Mouse (Mus musculus) spleen, postnatal 4 days (tissue): ENCODE measurements around the gene Vhl.
"Not testable (repeated sequence)": the region's sequence is repeated elsewhere in the genome, so short reads cannot be mapped to it uniquely, and the experiment has no call there.

ENCODE experiments used
- DNase-seq, 2 experiments: peaks; one replicate each; pipeline ENCODE4 v3.0.0; 2022; ENCODE audit warnings: low spot score in 2 of 2

The Vhl gene

GRCm38 (mm10) chr6:113661353-113662241, 37.8 kb downstream of the Vhl start:
- DNase-seq = peak; percentile 51 to 71

DNA sequence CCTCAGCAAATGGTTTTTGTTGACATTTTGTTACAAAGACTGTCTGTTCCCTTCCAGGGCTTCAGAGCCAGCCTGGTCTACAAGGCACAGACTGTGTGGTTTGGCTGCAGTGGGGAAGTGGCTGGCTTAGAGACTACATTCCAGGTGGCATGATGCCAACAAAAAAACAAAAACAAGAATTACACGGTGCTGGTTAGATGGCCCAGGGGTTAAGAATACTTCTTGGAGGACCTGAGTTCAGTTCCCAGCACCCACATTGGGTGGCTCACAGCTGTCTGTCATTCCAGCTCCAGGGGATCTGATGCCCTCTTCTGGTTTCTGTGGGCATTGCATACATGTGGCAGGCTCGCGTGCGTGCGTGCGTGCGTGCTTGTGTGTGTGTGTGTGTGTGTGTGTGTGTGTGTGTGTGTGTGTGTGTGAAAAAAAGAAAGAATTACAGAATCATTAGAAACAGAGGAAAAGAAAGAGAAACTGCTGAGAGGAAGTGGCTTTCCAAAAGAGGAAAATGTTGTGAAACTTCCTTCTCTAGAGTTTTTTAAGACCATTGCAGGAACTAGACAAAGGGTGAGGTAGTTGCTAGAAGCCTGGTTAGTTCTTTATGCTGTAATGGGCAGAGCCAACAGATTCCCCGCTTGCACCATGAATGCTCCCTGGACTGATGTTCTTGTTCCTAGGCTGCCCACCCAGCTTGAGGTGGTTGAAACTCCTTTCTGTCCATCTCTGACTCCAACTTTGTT, 39.4 kb downstream of the Vhl start:
- DNase-seq = no peak

- DNase-seq = no peak
Measured at GRCm38 (mm10) chr6:113664305-113664704, 40.5 kb downstream of the Vhl start.

DNA sequence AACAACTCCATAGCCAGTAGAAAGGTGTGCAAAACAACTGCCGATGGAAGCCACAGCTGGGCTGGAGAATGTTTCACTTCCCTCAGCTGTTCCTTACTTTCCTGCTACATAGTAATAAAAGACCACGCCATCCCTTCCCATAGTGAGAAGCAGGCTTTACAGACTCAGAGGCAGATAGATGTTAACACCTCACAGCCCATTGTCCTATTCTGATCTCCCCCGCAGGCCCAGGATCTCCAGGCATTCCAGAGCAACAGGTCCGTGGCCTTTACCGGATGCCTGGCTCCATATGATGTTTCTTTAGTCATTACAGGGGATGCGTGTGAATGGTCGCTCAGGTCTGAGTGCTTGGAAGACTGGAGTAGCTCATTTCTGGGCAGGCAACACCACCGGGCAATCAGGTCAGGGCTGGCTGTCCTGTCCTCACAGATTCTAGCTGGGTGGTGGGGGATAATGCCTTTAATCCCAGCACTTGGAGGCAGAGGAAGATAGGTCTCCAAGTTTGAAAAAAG, 43.9 kb downstream of the Vhl start:
- no peak for DNase-seq

- DNase-seq = no peak
Measured at GRCm38 (mm10) chr6:113668287-113669154, 44.8 kb downstream of the Vhl start.

- DNase-seq = peak in 1 of 2 experiments; percentile 35
Measured at GRCm38 (mm10) chr6:113669821-113670220, 46.1 kb downstream of the Vhl start.

DNA sequence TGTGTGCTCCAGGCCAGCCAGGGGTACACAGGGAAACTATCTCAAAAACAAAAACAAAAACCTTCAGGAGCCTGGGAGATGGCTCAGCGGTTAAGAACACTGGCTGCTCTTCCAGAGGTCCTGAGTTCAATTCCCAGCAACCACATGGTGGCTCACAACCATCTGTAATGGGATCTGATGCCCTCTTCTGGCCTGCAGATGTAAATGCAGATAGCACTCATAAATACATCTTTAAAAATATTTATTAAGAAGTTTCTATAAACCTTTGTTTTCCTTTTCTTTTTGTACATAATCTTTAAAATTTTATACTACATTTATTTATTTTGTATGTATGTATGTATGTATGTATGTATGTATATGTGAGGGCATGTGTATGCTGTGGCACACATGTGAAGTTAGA, 48.3 kb downstream of the Vhl start:
- DNase-seq = not testable (repeated sequence)

- no peak for DNase-seq
Measured at GRCm38 (mm10) chr6:113672989-113673388, 49.2 kb downstream of the Vhl start.

GRCm38 (mm10) chr6:113675234-113675633, 51.5 kb downstream of the Vhl start:
- DNase-seq = no peak

- DNase-seq = no peak
Measured at GRCm38 (mm10) chr6:113675991-113676390, 52.2 kb downstream of the Vhl start.

- DNase-seq = peak in 1 of 2 experiments; percentile 38
Measured at GRCm38 (mm10) chr6:113677070-113677734, 53.4 kb downstream of the Vhl start.

- no peak for DNase-seq
Measured at GRCm38 (mm10) chr6:113678246-113679012, 54.7 kb downstream of the Vhl start.

GRCm38 (mm10) chr6:113679993-113680566, 56.3 kb downstream of the Vhl start:
- no peak for DNase-seq
